Mouse (Mus musculus) limb, embryonic 12.5 days (tissue): ENCODE data around the gene Myo18a. TPM values are rescaled to one million over a fixed set of nuclear protein-coding genes. Genes with fewer than 3 reads are reported as not detected.

Experiments used
- ATAC-seq: fragments of 200-750 bp; cut with Nextera tagmentation; 2 replicates; pipeline ENCODE4 v1.8.0; 2017; ENCODE audit warnings: low read depth, moderate TSS enrichment; ENCODE audit not compliant: insufficient number of reproducible peaks, insufficient read depth, low FRiP score, low TSS enrichment
- H3K27ac ChIP-seq: fragments of 300-500 bp; sonication (generic); 2 replicates; pipeline ENCODE4 v1.5.1; 2016; ENCODE audit warnings: mild to moderate bottlenecking, moderate library complexity
- H3K27me3 ChIP-seq: fragments of 300-500 bp; sonication (generic); 2 replicates; pipeline ENCODE4 v1.6.1; 2016; ENCODE audit warnings: mild to moderate bottlenecking, moderate library complexity
- H3K36me3 ChIP-seq: fragments of 300-500 bp; sonication (generic); 2 replicates; pipeline ENCODE4 v1.6.1; 2016; ENCODE audit warnings: mild to moderate bottlenecking, moderate library complexity
- H3K4me1 ChIP-seq: fragments of 300-500 bp; sonication (generic); replicated peaks from 2 replicates; pipeline ENCODE4 v1.6.1; 2016
- H3K4me2 ChIP-seq: fragments of 300-500 bp; sonication (generic); 2 replicates; pipeline ENCODE4 v1.6.1; 2016; ENCODE audit warnings: mild to moderate bottlenecking, moderate library complexity
- H3K4me3 ChIP-seq: fragments of 300-500 bp; sonication (generic); replicated peaks from 2 replicates; pipeline ENCODE4 v1.5.1; 2016; ENCODE audit warnings: mild to moderate bottlenecking
- H3K9ac ChIP-seq: fragments of 300-500 bp; sonication (generic); replicated peaks from 2 replicates; pipeline ENCODE4 v1.6.1; 2016; ENCODE audit warnings: mild to moderate bottlenecking, moderate library complexity
- H3K9me3 ChIP-seq: fragments of 300-500 bp; sonication (generic); 2 replicates; pipeline ENCODE4 v1.6.1; 2016; ENCODE audit warnings: mild to moderate bottlenecking, moderate library complexity
- WGBS: fragments of 180-500 bp; shearing (Covaris S2); methylation state at CpG from one replicate; pipeline ENCODE4 v1.1.7; 2016; 5-methylcytosine and 5-hydroxymethylcytosine counted together
- polyA plus RNA-seq: library from polyadenylated mRNA; unstranded; fragments of >200 nt; fragmentation: Nextera tagmentation; extraction: Ambion mirVana; gene quantifications from 2 replicates; pipeline ENCODE4 v1.2.1, GENCODE M21; 2016

Gene Myo18a
- polyA plus RNA-seq, 1 experiment from 2014 or later, result 31.5 TPM

DNA sequence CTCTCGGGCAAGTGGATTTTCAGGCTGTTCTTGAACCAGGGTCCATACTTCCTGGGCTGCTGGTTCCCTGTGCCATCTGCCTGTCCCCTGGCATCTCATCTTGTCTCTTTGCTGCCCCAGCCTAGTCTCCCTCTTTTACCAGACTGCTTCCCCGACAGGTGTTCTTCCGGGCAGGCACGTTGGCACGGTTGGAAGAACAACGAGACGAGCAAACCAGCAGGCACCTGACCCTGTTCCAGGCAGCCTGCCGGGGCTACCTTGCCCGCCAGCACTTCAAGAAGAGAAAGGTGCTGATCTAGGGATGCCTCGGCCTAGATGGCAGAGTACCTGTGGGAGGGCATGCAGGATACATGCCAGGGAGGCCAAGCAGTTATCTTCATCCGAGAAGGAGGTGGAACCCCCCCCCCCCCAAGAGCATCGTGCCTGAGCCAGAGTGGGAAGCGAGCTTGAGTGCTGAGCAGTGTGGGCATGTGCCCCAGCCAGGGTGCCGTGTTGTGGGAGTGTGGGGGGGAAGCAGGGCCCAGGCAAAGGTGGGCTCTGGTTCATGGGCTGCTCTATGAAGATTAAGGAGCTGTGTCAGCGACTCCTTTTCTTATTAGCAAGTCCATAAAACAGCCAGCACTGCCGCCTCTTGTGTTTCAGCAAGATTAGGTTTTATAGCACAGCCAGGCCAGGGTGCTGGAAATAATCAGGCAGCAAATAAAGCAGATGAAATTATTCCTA lies 77.6 kb downstream of the Myo18a start:
- peaks cover 78% of the 10 kb centered on the region for H3K36me3 ChIP-seq
- H3K4me1 ChIP-seq, result peaks cover 53% of the 10 kb centered on the region
- H3K9ac ChIP-seq, result 0 out of 2 replicates have a peak overlapping the region, but pooled peaks have one; percentile 24
- no peak overlapping the region for H3K27ac ChIP-seq
- peaks cover 32% of the 10 kb centered on the region for H3K27me3 ChIP-seq
- no peak overlapping the region for H3K4me2 ChIP-seq
- no peak overlapping the region for H3K4me3 ChIP-seq
- 60% methylated on average over 16 of the region's 16 CpGs for WGBS
- no peaks in the 10 kb centered on the region for H3K9me3 ChIP-seq
- no peak for ATAC-seq

DNA sequence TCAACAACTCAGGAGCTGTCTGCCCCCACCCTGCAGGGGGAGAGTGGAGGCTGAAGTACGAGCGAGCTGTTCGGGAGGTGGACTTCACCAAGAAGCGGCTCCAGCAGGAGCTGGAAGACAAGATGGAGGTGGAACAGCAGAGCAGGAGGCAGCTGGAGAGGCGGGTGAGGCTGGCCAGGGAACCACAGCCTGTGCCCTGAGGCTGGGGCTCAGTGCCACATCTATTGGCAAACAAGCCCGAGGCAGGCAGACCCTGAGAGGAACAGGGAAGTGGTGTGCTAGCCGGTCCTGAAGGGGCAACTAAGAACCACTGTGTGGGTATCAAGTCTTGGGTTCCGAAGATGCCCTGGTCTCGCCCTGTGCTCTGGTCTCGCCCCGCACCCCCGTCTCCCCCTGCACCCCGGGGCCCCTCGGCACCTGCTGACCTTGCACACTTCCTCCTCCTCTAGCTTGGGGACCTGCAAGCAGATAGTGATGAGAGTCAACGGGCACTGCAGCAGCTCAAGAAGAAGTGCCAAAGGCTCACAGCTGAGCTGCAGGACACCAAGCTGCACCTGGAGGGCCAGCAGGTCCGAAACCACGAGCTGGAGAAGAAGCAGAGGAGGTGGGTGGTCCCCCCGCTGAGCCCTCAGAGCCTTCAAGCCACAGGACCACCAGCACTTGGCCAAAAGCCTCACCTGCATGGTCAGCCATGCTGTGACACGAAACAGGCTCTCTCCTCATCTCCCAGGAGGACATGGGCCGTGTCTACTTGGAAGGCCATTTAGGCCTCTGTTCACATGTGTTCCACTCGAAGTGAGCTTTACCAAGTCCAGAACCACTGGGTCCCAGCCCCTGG lies 80.2 kb downstream of the Myo18a start:
- peaks cover 48% of the 10 kb centered on the region for H3K27me3 ChIP-seq

DNA sequence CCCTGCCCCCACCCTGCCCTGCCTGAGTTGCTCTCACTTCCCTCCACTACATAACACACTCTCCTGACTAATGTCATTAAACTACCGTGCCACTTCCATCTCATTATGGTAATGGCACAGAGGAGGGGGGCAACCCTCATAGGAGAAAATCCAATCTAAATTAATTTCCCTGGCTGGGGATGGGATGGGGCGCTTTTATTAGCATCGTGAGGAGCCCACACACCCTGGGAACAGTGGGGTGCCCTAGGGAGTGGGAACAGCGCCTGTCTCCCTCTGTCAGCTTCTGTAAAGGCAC lies 80.8 kb downstream of the Myo18a start:
- ATAC-seq, result no peak
- Histone ChIP-seq H3K4me2 (no peak overlapping the region), H3K4me3 (no peak overlapping the region), H3K27ac (no peak overlapping the region), H3K9me3 (no peaks in the 10 kb centered on the region), H3K9ac (0 out of 2 replicates have a peak overlapping the region, but pooled peaks have one; percentile 8), H3K27me3 (peaks cover 48% of the 10 kb centered on the region), H3K4me1 (peaks cover 43% of the 10 kb centered on the region), H3K36me3 (peaks cover 78% of the 10 kb centered on the region)
- WGBS, result 42% methylated on average over 4 of the region's 4 CpGs

More for the DNA sequence above, 80.2 kb downstream of the Myo18a start:
- Histone ChIP-seq H3K9me3 (no peaks in the 10 kb centered on the region), H3K4me1 (peaks cover 43% of the 10 kb centered on the region), H3K36me3 (peaks cover 79% of the 10 kb centered on the region), H3K4me2 (no peak overlapping the region), H3K9ac (0 out of 2 replicates have a peak overlapping the region, but pooled peaks have one; percentile 8), H3K27ac (no peak overlapping the region), H3K4me3 (no peak overlapping the region)
- 86% methylated on average over 19 of the region's 21 CpGs for WGBS
- ATAC-seq, result no peak

DNA sequence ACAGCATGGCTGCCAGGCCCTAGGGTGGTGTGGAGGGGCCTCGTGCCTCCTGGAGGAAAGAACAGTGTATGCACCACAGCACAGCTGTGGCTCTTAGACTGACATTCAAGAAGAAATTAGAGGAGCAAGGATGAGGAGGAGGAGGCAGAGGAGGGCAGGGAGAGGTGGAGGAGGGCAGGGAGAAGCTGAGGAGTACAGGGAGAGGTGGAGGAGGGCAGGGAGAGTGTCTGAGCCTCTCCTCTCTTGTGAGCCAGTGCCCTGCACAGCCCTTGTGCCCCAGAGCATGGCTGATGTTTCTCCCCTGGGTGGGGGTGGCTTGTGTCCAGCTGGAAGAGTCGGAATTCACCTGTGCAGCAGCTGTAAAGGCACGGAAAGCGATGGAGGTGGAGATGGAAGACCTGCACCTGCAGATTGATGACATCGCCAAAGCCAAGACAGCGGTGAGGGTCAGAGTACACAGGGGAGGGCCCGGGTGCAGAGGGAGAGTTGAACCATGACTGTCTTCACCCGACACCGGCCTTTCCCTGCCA lies 84.6 kb downstream of the Myo18a start:
- no peak for ATAC-seq
- Histone ChIP-seq H3K9ac (no peak overlapping the region), H3K4me2 (no peak overlapping the region), H3K9me3 (no peaks in the 10 kb centered on the region), H3K36me3 (peaks cover 93% of the 10 kb centered on the region), H3K27me3 (peaks cover 40% of the 10 kb centered on the region), H3K4me3 (no peak overlapping the region), H3K4me1 (peaks cover 32% of the 10 kb centered on the region), H3K27ac (no peak overlapping the region)
- WGBS, result 59% methylated on average over 9 of the region's 9 CpGs

DNA sequence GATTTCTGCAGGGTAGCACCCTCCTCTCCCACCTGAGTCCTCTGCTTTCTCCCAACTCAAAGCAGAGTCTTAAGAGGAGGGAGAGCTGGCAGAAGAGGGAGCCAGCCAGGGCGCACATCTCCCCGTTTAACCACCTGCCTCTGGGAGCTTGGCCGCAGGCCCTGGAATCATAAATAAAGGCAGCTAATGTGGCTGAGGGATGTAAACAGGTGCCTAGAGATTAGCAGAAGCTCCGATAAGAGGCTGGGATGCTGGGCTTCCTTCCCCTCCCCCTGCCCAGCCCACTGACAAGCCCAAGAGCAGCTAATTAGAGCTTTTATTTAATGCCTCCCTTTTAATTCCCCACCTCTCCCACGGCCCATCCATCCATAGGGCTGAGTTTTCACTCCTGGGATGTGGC lies 85.1 kb downstream of the Myo18a start:
- Histone ChIP-seq H3K4me1 (peaks cover 29% of the 10 kb centered on the region), H3K4me2 (no peak overlapping the region), H3K27ac (no peak overlapping the region), H3K4me3 (no peak overlapping the region), H3K9ac (no peak overlapping the region), H3K9me3 (no peaks in the 10 kb centered on the region), H3K27me3 (peaks cover 35% of the 10 kb centered on the region), H3K36me3 (peaks cover 92% of the 10 kb centered on the region)
- WGBS, result 17% methylated on average over 5 of the region's 5 CpGs
- no peak for ATAC-seq

DNA sequence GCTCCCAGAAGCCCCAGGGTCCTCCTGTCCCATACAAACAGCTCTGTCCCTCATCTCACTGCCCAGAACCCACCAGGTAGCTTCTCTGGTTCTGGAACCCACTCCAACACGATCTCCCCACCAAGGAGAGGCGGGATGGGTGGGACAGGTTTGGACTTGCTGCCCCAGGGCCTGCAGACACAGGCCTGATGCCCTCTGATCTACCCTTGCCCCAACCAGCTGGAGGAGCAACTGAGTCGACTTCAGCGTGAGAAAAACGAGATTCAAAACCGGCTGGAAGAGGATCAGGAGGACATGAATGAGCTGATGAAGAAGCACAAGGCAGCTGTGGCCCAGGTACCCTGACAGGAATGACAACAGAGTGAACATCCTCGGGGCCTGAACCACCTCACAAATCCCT lies 86.1 kb downstream of the Myo18a start:
- no peak for ATAC-seq
- peaks cover 45% of the 10 kb centered on the region for H3K27me3 ChIP-seq
- no peak overlapping the region for H3K27ac ChIP-seq
- H3K36me3 ChIP-seq, result peaks cover 92% of the 10 kb centered on the region
- no peak overlapping the region for H3K9ac ChIP-seq
- 61% methylated on average over 7 of the region's 7 CpGs for WGBS
- H3K9me3 ChIP-seq, result no peaks in the 10 kb centered on the region
- no peak overlapping the region for H3K4me2 ChIP-seq
- H3K4me1 ChIP-seq, result peaks cover 19% of the 10 kb centered on the region
- no peak overlapping the region for H3K4me3 ChIP-seq

DNA sequence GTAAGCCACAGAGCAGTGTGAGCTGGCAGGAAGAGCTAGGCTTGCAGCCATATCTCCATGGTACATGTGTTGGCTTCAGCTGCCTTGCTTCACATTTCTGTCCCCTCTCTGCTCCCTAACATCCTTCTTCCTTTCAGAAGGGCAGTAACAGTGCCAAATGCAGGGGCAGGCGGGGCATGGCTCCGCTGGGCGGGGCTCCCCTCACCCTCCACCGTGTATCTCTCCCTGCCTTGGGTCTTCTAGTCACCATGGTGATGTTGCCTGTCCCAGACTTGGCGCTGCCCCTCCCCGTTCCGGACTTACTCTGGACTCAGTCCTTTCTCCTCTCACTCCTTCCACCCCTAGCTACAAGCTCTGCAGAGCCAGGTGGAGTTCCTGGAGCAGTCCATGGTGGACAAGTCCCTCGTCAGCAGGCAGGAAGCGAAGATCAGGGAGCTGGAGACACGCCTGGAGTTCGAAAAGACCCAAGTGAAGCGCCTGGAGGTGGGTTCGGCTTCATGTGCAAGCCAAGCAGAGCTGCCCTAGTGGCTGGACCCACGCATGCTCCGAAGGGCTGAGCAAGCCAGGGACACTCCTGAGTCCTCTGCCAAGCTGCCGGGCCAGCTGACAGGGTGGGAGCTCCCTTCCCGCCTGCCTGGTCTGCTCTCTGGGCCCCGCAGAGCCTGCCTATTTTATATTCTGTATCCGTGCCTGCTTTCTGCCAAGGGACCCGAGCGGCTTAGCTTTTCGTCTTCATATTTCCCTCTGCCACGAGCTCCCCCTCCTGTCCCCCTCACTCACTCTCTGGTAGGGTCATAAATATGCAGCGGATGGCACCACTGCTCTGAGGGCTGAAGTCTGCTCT lies 87.6 kb downstream of the Myo18a start:
- H3K9ac ChIP-seq, result no peak overlapping the region
- H3K4me1 ChIP-seq, result peaks cover 27% of the 10 kb centered on the region
- H3K4me3 ChIP-seq, result no peak overlapping the region
- no peak overlapping the region for H3K4me2 ChIP-seq
- H3K36me3 ChIP-seq, result peaks cover 85% of the 10 kb centered on the region
- no peaks in the 10 kb centered on the region for H3K9me3 ChIP-seq
- no peak overlapping the region for H3K27ac ChIP-seq
- no peak for ATAC-seq
- WGBS, result 44% methylated on average over 24 of the region's 24 CpGs
- H3K27me3 ChIP-seq, result peaks cover 53% of the 10 kb centered on the region

DNA sequence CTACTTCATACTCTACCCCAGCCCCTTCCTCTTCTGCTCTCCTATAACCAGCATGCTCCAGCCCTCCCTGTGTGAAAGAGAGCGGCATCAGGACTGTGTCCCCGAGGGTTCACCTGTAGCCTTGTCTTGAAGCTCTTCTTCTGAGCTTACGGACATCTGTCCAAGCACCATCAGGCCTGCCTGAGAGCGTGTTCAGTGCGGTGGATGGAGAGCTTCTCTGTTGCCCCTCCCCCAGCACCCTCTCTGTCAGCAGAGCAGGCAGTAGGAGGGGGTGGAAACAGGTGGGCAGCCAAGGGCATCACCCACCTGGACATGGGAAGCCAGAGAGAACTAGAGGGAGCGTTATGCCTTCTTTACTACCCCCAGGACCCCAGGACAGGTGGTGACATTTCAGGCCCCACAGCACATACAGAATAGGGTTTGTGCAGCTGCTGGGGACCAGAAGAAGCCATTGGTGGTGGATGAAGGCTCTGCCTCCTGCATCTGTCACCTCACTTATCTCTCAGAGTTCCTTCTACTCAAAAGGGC lies 88.5 kb downstream of the Myo18a start:
- H3K9me3 ChIP-seq, result no peaks in the 10 kb centered on the region
- H3K36me3 ChIP-seq, result peaks cover 76% of the 10 kb centered on the region
- ATAC-seq, result no peak
- 83% methylated on average over 6 of the region's 6 CpGs for WGBS
- H3K9ac ChIP-seq, result no peak overlapping the region
- H3K4me2 ChIP-seq, result no peak overlapping the region
- no peak overlapping the region for H3K4me3 ChIP-seq
- peaks cover 53% of the 10 kb centered on the region for H3K27me3 ChIP-seq
- H3K27ac ChIP-seq, result no peak overlapping the region
- peaks cover 34% of the 10 kb centered on the region for H3K4me1 ChIP-seq

DNA sequence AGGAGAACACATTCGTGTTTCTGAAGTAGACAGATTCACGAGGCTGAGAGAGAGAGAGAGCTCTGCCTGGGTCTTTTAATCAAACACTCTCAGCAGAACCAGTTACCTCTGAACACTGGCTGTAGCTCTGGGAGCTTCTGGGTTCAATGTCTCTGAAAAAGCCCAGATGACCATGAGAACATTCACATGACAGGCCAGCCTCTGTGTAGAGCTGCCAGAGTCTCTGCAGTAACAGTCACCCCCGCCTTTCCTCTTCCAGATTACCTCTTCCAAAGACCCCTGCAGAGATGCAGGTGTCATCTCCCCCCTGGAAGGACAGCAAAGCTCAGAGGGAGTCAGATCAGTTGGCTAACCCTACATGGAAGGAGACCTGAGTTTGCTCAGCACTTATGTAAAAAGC lies 89.1 kb downstream of the Myo18a start:
- peaks cover 49% of the 10 kb centered on the region for H3K27me3 ChIP-seq
- H3K4me2 ChIP-seq, result no peak overlapping the region
- H3K4me3 ChIP-seq, result no peak overlapping the region
- peaks cover 72% of the 10 kb centered on the region for H3K36me3 ChIP-seq
- ATAC-seq, result no peak
- H3K9me3 ChIP-seq, result no peaks in the 10 kb centered on the region
- WGBS, result 71% methylated on average over 3 of the region's 3 CpGs
- no peak overlapping the region for H3K9ac ChIP-seq
- H3K4me1 ChIP-seq, result peaks cover 34% of the 10 kb centered on the region
- no peak overlapping the region for H3K27ac ChIP-seq

DNA sequence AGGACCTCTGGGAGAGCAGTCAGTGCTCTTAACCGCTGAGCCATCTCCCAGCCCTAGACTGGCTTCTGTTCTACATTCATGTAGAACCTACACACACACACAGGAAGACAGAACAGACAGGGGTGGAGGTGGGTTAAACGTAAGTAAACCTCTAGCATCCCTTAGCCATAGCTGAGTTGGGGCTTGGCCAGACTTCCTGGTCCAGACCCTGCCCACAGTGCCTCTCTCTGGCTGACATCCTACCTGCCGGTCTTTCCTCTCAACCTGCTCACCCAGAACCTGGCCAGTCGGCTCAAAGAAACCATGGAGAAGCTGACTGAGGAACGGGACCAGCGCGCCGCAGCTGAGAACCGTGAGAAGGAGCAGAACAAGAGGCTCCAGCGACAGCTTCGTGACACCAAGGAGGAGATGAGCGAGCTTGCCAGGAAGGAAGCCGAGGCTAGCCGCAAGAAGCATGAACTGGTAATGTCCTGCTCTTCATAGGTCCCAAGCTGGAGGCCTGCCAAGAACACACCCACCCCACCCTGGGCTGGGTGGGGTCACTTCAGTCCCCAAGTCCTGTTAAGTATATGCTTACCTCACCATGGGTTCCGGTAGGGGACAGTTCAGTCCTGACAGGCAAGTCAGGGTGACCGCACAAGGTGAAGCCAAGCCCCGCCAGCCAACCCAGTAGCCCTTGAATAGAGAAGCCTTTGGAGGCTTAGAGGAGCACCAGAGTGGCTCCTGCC lies 90.1 kb downstream of the Myo18a start:
- Histone ChIP-seq H3K36me3 (peaks cover 71% of the 10 kb centered on the region), H3K9ac (no peak overlapping the region), H3K27me3 (peaks cover 49% of the 10 kb centered on the region), H3K4me1 (peaks cover 30% of the 10 kb centered on the region), H3K4me2 (no peak overlapping the region), H3K4me3 (no peak overlapping the region), H3K27ac (no peak overlapping the region), H3K9me3 (no peaks in the 10 kb centered on the region)
- 93% methylated on average over 17 of the region's 17 CpGs for WGBS
- ATAC-seq, result no peak
